Mouse (Mus musculus): ENCODE measurements around the gene Cwh43.

DNA sequence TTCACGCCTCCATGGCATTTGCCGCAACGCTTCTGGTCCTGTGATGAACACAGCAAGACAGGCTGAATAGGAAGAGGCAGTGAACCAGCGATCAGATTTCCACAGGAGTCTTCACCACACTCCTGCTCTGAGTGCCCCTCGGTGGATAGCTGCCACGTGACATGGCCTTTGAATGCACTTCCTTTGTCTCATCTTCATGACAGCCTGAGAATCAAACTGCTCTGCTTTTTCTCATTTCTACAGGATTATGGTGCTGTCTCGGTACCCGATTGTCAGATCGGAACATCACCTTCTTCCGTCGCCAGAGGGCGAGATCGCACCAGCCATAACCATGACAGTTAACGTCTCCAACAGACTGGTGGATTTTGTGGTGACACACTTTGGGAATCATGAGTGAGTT lies 25.7 kb downstream of the Cwh43 start:
- TF ChIP-seq CTCF (IDR thresholded peaks at IDR 0.05; ENCODE audit: insufficient read depth, low read length) (peak; percentile 94), POLR2A (IDR thresholded peaks at IDR 0.05; ENCODE audit: borderline replicate concordance, extremely low read depth, low read depth, low read length) (no peak)
